Mouse (Mus musculus) ovary, adult 2 months (tissue): ENCODE measurements around the gene Smco1. TPM values are rescaled to one million over a fixed set of nuclear protein-coding genes. Genes with fewer than 3 reads are reported as not detected.

Source experiments
- polyA plus RNA-seq: library from polyadenylated mRNA; depleted of rRNA; stranded (reverse); fragments of >200 nt; gene quantifications from 2 replicates; pipeline ENCODE4 v1.2.3, GENCODE M21; 2012; rRNA removed

Gene Smco1
- not detected in 2 replicates for polyA plus RNA-seq

DNA sequence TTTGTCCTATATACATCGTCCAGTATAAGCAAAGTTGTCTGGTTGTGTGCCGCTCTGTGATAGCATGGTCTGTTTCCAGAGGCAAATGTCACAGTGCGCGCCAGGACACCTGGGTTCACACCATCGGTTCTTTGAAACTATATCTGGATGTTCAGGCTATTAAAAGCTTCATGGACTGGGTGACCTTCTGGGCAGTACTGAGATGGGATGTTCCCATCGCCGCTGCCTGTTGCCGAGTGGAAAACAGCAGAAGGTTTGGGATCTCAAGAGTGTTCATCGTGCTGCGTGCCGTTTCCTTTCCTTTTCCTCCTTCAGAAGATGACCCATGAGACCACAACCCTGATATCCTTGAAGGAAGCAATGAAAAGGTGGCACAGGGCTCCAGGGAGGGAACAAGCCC lies at the start of gene Smco1:
Gene Smco1 (plus strand): TSS at position 178 of the 400 bp plus-strand sequence.

GRCm38 (mm10) chr16:32246952-32247370 lies 24.3 kb upstream of the Smco1 start, which contains the start of the genes Fbxo45 and Wdr53:
Fbxo45 (minus strand) TSS chr16:32247158.
Wdr53 (plus strand) TSS chr16:32247227.

GRCm38 (mm10) chr16:32277308-32278256 lies 6.3 kb downstream of the Smco1 start, which contains the start of gene Rnf168:
Rnf168 (plus strand) TSS chr16:32277459.

Other genes starting within 250 kb of the Smco1 start
- gene Pak2, start 192.1 kb upstream of the Smco1 start, polyA plus RNA-seq: 17.6 and 23.5 TPM in 2 replicates
- gene Pigx, start 171.7 kb upstream of the Smco1 start, polyA plus RNA-seq: 36.0 and 50.2 TPM in 2 replicates
- gene Cep19, start 171.7 kb upstream of the Smco1 start, polyA plus RNA-seq: 9.7 and 19.0 TPM in 2 replicates
- 13.3 and 17.4 TPM in 2 replicates for gene Nrros, start 105.9 kb upstream of the Smco1 start, polyA plus RNA-seq
- gene Bex6, start 91.6 kb upstream of the Smco1 start, polyA plus RNA-seq: not detected in 2 replicates
- 5.5 and 6.2 TPM in 2 replicates for gene Fbxo45, start 24.3 kb upstream of the Smco1 start, polyA plus RNA-seq
- 2.3 and 2.5 TPM in 2 replicates for gene Wdr53, start 24.2 kb upstream of the Smco1 start, polyA plus RNA-seq
- gene Rnf168, start 6.0 kb downstream of the Smco1 start, polyA plus RNA-seq: 10.2 and 12.0 TPM in 2 replicates
- gene Ubxn7, start 60.8 kb downstream of the Smco1 start, polyA plus RNA-seq: 13.4 and 25.9 TPM in 2 replicates
- gene Tm4sf19, start 129.0 kb downstream of the Smco1 start, polyA plus RNA-seq: 0.10 and 0.36 TPM in 2 replicates
- gene Tctex1d2, start 148.2 kb downstream of the Smco1 start, polyA plus RNA-seq: 5.3 and 7.5 TPM in 2 replicates
- gene Pcyt1a, start 159.5 kb downstream of the Smco1 start, polyA plus RNA-seq: 56.1 and 59.6 TPM in 2 replicates
- gene Slc51a, start 216.4 kb downstream of the Smco1 start, polyA plus RNA-seq: 0.19 and 0.28 TPM in 2 replicates
- not detected in 2 replicates for gene Zdhhc19, start 224.8 kb downstream of the Smco1 start, polyA plus RNA-seq